Mouse (Mus musculus): ENCODE data around the gene Glb1.
"Not testable (repeated sequence)": the region's sequence is repeated elsewhere in the genome, so short reads cannot be mapped to it uniquely, and the experiment has no call there.

The Glb1 gene

DNA sequence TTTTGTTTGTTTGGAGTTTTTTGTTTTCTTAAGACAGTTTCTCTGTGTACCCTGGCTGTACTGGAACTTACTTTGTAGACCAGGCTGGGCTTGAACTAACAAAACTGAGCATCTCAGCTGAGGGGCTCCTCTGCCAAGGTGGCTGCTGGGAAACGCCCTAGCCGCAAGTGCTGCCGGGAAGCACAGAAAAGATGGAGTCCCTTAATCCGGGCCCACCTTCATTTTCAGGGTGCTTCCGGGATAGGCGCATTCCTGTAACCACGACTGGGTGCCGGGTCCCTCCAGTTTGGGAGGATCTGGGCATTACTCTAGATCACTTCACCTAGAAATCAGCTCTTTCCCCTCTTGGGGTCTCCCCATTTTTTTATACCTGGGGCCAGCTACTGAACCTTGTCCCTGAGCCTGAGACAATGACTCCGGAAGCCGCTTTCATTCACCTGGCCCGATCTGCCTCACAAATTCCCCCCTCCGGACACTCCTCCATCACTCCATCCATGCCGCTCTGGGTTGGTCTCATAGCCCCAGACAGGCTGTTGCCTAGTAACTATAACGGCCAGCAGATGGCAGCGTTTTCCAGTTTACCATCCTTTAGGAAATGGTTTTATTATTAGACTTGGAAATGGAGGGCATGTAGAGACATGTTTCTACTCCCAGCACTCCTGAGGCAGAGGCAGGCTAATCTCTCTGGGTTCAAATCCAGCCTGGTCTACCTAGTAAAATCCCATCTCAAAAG, 99.1 kb downstream of the Glb1 start:
- DNase-seq (ENCODE audit: low read depth, low spot score): peak; percentile 72

DNA sequence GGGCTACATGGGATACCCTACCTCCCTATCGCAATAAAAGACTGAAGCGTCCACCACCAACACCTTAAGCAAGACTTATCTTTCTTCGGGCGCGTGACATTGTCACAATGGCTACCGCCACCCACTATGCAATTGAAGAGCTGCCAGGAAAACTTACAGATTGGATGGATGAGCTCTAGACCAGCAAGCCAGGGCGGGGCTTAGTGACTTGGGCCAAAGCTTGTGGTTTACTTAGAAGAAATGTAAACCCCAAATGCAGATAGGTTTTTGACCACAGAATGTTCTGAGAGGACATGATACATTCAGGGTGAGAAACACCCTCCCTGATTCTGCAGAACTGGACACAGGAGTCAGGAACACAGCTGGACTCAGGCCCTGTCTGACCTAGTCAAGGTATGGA, 100.2 kb downstream of the Glb1 start:
- DNase-seq (ENCODE audit: low read depth, low spot score): no peak

DNA sequence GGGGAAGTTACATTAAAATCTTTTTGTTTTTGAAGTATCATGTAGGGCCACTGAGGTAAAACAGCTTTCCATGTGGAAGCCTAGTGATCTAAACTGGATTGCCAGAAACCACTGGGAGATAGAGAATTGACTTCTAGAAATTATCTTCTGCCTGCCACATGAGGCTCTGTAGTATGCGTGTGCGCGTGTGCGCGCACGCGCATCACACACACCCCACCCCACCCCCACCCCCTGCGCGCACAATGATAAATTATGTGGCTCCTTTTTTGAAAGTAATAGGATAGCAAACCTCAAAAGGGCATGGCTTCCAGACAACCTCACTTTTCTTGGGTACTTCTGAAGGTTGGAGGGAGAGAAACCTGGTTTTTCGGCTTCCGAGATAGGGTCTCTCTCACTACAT, 101.0 kb downstream of the Glb1 start:
- DNase-seq (ENCODE audit: low read depth, low spot score): no peak

DNA sequence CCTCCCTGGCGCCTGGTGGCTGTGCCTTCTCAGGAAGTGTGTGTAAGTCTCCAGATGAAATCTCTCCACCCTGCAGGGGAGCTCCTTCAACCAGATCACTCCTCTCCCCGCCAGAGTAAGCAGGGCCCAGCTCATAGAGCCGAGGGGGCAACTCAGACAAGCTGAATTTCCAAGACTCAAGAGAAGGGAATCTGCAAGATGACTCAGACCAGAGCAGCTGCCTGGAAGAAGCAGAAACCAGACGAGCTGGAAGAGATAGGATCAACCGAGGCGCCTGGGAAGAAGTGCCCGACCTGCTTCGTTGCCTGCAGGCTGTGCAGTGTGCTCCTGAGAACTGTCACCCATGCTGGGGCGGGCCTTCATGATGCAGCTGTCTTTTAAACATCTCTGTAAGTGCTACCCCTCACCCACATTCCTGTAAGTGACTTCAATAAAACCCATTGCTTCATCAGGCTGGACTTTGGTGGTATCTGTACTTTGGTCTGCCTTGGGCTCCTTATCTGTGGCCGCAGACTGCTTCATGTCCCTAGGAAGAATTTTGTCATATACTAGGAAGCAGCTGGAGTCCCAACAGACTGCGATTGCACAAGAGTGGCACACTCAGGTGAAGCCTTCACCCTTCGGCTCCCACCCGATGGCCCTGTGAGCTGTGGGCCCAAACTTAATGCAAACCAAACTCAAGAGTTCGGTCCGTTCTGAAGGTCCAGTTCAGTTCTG, 102.0 kb downstream of the Glb1 start:
- DNase-seq (ENCODE audit: low read depth, low spot score): no peak

DNA sequence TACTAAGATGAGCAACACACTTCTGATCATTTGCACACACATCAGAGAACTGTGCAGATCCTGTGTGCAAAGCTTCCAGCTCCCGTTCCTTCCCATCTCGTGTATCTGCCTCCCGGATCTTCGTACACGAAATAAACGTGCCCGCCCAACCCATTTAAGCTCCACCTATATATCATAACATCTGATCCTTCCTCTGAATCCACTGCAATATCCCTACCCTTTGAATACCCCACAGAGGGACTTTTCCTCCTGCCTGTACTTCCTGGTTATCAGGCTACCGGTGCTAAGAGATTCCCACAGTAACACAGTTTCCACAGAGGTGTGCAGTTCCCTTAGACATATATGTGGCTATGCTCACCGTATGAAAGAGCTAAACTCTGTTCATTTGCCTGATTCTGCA, 103.9 kb downstream of the Glb1 start, which contains the start of gene Ccr4:
TSS of gene Ccr4 (minus strand) at position 101 of the 400 bp plus-strand sequence.
- no peak for DNase-seq (ENCODE audit: low read depth, low spot score)

DNA sequence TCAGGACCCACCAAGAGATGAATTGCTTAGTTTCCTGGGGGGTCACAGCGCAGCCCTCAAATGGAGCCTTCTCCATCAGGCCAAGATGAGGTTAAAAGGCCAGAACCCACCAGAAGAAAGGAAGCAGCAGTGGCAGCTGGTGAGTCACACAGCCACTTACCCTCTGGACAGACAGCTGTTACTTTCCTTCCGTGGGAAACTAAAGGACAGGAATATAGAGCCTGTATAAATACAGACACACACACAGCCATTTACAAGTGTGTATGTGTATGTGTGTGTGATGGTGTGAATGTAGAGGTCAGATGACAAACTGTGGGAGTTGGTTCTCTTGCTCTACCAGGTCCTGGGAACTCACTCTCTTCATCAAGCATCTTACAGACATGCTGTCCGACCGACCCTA, 105.7 kb downstream of the Glb1 start:
- no peak for DNase-seq (ENCODE audit: low read depth, low spot score)

DNA sequence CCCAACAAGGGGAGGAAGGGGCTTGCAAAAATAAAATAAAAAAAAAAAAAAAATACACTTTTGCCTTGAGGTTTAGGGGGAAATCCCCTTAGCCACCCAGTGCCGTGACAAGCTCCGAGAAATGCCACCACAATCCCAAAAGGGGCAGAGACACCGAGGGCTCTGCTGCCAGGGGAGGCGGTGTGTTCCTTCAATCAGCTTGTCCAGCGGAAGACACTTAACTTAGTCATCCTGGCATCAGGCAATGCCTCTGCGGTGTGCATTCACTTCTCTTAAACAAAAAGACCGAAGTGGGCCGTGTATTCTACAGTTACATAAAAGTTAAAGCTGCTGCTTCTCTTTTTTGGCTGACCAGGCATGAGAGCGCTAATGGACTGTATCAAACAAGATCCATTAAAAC, 106.5 kb downstream of the Glb1 start:
- DNase-seq (ENCODE audit: low read depth, low spot score): no peak

DNA sequence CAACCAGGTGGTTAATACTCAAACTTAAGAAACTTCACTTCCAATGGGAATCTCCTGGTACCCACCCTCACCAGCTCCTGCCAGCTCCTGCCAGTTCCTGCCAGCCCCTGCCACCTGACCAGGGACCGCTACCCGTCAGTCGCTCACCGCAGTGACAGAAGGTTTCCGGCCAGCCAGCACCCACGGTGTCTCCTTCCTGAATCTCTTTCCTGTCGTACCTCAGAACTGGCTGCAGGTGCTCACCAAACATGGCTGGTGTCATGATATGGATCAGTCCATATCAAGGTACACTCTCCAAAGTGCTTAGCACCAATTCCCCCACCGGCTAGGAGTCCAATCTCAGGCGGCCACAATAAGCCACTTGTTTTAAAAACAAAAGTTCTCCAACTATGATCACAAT, 108.9 kb downstream of the Glb1 start:
- no peak for DNase-seq (ENCODE audit: low read depth, low spot score)

DNA sequence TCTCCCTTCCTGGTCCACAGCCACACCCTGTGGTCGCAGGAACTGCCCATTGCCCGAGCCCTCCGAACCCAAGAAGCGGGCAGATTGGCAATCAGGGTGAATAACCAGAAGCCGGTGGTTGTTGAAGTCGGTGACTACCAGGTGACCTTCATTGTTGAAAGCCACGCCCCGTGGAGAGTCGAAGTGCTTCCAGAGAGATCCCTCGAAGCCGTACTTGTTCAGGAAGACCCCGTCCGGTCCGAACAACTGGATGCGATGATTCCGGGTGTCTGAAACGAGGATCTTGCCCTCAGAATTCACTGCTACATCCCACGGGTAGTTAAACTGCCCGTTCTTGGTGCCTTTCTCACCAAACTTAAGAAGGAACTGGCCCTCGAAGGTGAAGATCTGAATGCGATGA, 112.0 kb downstream of the Glb1 start:
- no peak for DNase-seq (ENCODE audit: low read depth, low spot score)

DNA sequence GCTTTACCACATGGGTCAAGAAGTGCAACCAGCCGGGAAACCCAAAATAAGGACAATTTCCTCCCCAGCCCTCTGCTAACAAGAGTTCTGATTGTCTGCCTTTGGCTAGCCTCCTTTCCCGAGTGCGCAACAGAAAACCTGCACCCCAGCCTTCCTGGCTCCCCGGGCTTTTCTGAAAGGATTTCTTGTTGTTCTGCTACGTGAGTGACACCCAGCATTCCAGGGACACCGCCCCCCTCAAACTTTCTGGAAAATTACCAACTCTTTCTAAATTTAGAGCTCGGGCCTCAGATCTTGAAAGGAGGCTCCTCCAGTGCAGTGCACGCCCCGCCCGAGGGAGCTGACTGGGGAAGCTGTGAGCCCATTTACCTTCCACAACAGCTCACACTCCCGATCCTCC, 114.5 kb downstream of the Glb1 start, which contains the start of gene C130032M10Rik:
TSS of gene C130032M10Rik (plus strand) at position 334 of the 400 bp plus-strand sequence.
- no peak for DNase-seq (ENCODE audit: low read depth, low spot score)

DNA sequence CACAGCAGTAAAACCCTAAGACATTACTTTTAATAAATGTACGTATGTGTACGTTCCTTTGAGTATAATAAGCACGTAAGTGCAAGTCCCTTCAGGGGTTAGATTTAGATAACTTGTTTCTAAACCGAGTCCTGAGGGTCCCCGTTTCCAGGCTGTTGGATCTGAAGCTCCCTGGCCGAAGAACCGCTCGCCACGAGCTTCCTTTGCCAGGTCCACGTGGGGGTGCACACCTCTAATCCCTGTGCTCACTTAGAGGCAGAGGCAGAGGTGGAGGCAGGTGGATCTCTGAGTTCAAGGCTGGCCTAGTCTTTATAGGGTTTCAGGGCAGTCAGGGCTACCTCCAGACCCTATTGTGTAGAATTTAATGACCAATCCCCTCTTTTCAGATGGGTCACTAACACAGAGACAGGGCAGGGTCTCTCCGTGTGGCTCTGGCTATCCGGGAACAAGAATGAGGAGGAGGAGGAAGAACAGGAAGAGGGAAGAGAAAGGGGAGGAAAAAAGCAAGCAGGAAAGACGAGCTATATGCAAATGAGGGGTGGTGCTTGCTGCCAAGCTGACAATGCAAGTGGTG, 117.1 kb downstream of the Glb1 start:
- no peak for DNase-seq (ENCODE audit: low read depth, low spot score)

DNA sequence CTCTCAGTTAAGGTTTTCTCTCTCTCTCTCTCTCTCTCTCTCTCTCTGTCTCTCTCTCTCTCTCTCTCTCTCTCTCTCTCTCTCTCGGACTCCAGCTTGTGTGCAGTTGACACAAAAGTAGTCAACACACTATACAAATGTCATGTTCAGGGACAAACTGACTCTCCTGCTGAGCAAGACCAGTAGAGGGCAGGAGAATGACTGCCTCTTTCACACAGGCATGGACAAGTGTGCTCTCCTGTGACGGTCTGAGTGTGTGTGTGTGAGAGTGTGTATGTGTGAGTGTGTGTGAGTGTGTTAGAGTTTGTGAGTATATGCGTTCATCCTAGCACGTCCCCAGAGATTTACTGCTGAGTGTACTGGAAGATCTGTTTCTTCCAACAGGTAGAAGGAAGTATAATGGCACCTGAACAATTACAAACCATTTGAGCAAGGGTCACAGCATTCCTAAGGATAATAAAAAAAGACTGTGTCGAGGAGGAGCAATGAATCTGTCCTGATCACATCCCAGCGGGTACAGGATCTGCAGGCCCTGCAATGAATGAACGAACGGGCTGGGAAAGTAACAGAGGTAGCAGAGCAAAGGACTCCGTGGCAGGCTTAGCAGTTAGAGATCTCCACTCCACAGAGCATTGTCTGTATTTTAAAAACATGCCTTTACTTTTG, 118.1 kb downstream of the Glb1 start:
- DNase-seq (ENCODE audit: low read depth, low spot score): no peak

DNA sequence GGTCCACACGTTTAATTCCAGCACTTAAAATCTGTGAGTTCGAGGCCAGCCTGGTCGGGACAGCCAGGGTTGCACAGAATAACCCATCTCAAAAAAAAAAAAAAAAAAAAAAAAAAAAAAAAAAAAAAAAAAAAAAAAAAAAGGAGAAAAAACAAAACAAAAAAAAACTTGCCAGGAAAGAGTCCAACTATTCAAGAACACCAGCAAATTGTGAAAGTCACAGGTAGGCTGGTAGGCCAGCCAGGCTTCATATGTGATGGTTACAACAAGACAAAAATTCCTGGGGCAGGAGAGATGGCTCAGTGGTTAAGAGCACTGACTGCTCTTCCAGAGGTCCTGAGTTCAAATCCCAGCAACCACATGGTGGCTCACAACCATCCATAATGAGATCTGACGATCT, 119.7 kb downstream of the Glb1 start:
- not testable (repeated sequence) for DNase-seq (ENCODE audit: low read depth, low spot score)

DNA sequence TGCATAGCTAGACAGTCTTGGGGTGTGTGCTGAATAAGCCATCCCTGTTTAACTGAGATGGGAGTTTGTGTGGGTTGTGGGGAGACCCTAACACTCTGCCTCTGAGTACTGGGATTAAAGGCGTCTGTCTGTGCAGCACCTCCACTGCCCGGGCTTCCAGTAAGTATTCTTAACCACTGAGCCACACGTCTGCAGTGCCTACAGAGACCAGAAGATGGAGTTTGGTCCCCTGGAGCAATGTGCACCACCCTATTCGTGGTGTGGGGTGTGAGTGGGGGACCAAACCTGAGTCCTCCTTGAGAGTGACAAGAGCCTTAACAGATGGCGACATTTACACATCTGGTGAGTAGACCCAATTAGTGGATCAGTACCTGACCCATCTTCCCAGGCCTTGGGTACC, 121.2 kb downstream of the Glb1 start:
- no peak for DNase-seq (ENCODE audit: low read depth, low spot score)

DNA sequence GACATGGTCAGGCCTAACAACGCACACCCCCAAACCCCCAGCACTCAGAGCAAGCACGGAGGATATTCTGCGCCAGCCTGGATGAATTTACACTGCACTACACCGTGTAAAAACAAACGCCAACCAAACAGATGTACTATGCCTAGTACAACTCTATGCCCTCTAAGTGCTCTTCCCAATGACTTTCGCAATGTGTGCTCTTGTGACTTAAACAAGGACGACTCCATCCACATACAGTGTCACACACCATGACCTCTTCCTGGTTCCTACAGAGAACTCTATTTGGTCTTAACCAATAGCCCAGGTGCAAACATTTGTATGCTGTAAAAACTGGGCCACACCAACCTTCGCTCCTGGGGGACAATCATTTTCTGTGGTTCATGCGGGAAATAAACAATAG, 121.6 kb downstream of the Glb1 start:
- DNase-seq (ENCODE audit: low read depth, low spot score): no peak
